Mouse (Mus musculus) hindbrain, embryonic 16.5 days (tissue): ENCODE measurements around the gene Zbtb24. TPM values are rescaled to one million over a fixed set of nuclear protein-coding genes. Genes with fewer than 3 reads are reported as not detected.
"Not testable (repeated sequence)": the region's sequence is repeated elsewhere in the genome, so short reads cannot be mapped to it uniquely, and the experiment has no call there.

Experiments
- ATAC-seq: fragments of 200-750 bp; cut with Nextera tagmentation; 2 replicates; pipeline ENCODE4 v1.8.0; 2017; ENCODE audit warnings: moderate TSS enrichment, moderate library complexity
- H3K27ac ChIP-seq: fragments of 300-500 bp; sonication (generic); 2 replicates; pipeline ENCODE4 v1.5.1; 2014; ENCODE audit warnings: low read depth, mild to moderate bottlenecking, control low read depth, low read length, moderate library complexity
- H3K27me3 ChIP-seq: fragments of 300-500 bp; sonication (generic); replicated peaks from 2 replicates; pipeline ENCODE4 v1.6.1; 2014; ENCODE audit warnings: low read length; ENCODE audit not compliant: control insufficient read depth, insufficient read depth
- H3K36me3 ChIP-seq: fragments of 300-500 bp; sonication (generic); 2 replicates; pipeline ENCODE4 v1.6.1; 2014; ENCODE audit warnings: mild to moderate bottlenecking, low read length, moderate library complexity, mixed read lengths; ENCODE audit not compliant: control insufficient read depth, insufficient read depth
- H3K4me1 ChIP-seq: fragments of 300-500 bp; sonication (generic); 2 replicates; pipeline ENCODE4 v1.6.1; 2014; ENCODE audit warnings: low read depth, low read length; ENCODE audit not compliant: control insufficient read depth, insufficient read depth
- H3K4me2 ChIP-seq: fragments of 300-500 bp; sonication (generic); 2 replicates; pipeline ENCODE4 v1.6.1; 2014; ENCODE audit warnings: mild to moderate bottlenecking, low read length, control low read depth, moderate library complexity
- H3K4me3 ChIP-seq: fragments of 300-500 bp; sonication (generic); 2 replicates; pipeline ENCODE4 v1.5.1; 2014; ENCODE audit warnings: mild to moderate bottlenecking, low read length, control low read depth, moderate library complexity
- H3K9ac ChIP-seq: fragments of 300-500 bp; sonication (generic); 2 replicates; pipeline ENCODE4 v1.6.1; 2014; ENCODE audit warnings: low read depth, mild to moderate bottlenecking, control low read depth, low read length, moderate library complexity
- H3K9me3 ChIP-seq: fragments of 300-500 bp; sonication (generic); 2 replicates; pipeline ENCODE4 v1.6.1; 2014; ENCODE audit warnings: mild to moderate bottlenecking, low read length, moderate library complexity; ENCODE audit not compliant: control insufficient read depth
- WGBS: fragments of 180-500 bp; shearing (Covaris S2); extraction: QIAGEN DNeasy Blood & Tissue Kit; methylation state at CpG from one replicate; pipeline ENCODE4 v1.1.7; 2014; 5-methylcytosine and 5-hydroxymethylcytosine counted together
- polyA plus RNA-seq: library from polyadenylated mRNA; unstranded; fragments of >200 nt; fragmentation: Nextera tagmentation; extraction: Ambion mirVana; gene quantifications from 2 replicates; pipeline ENCODE4 v1.2.1, GENCODE M21; 2015

The Zbtb24 gene
- polyA plus RNA-seq, 1 experiment from 2014 or later: 16.9 TPM

DNA sequence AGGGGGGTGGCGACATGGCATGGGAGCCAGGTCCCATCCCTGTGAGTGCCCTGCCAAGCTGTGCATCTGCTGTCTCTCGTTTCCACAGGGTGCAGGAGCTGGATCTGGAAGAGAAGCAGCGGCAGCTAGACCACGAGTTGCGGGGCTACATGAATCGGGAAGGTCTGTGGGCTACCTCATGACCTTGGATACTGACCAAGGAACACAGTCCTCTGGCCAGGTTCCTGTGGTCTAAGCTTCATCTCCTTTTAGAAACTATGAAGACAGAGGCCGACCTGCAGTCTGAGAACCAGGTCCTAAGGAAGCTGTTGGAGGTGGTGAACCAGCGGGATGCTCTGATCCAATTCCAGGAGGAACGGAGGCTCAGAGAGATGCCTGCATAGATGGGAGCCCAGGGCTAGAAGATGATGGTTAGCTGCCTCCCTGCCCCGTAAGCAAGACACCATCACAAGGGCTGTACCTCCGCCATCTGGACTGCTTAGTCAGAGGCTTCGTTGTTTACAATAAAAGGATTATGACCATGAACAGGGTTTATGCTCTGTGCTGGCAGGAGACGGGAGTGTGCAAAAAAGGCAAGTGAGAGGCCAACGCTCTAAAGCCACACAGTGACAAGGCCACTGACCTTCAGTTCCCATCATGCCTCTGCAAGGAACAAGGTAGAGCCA lies 36.5 kb downstream of the Zbtb24 start:
- Histone ChIP-seq H3K9me3 (no peaks in the 10 kb centered on the region), H3K9ac (no peak overlapping the region), H3K27me3 (no peaks in the 10 kb centered on the region), H3K4me2 (no peak overlapping the region), H3K4me1 (peaks cover 11% of the 10 kb centered on the region), H3K27ac (no peak overlapping the region), H3K36me3 (peaks cover 10% of the 10 kb centered on the region; the same call in 1 of the 2 replicates), H3K4me3 (no peak overlapping the region)
- 76% methylated on average over 14 of the region's 14 CpGs for whole genome bisulfite sequencing
- ATAC-seq: no peak

DNA sequence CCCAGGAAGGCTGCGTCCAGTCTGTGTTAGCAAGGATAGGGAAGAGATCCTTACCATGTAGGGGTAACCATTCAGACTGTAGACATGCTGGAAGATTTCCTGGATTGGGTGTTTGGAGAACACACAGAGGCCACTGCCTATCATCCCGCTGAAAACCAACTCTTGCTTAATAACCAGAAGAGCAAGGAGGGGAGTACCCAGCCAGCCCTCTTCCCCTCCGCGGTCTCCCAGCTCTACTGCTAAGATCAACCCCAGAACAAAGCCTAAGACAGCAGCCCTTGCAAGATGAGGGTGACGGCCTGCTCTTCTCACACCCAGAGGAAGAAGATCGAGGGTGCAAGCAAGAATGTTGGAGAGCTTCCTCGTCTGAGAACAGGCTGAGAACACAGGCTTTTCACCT lies 38.7 kb downstream of the Zbtb24 start:
- H3K4me3 ChIP-seq: peak overlapping the region; percentile 83
- 47% methylated on average over 7 of the region's 7 CpGs for WGBS
- H3K27ac ChIP-seq: no peak overlapping the region
- peak overlapping the region; percentile 98 for H3K4me2 ChIP-seq
- no peaks in the 10 kb centered on the region for H3K9me3 ChIP-seq
- H3K4me1 ChIP-seq: peaks cover 11% of the 10 kb centered on the region
- H3K9ac ChIP-seq: peak overlapping the region; percentile 78
- no peaks in the 10 kb centered on the region for H3K27me3 ChIP-seq
- peaks cover 8% of the 10 kb centered on the region; the same call in 1 of the 2 replicates for H3K36me3 ChIP-seq
- ATAC-seq: no peak

DNA sequence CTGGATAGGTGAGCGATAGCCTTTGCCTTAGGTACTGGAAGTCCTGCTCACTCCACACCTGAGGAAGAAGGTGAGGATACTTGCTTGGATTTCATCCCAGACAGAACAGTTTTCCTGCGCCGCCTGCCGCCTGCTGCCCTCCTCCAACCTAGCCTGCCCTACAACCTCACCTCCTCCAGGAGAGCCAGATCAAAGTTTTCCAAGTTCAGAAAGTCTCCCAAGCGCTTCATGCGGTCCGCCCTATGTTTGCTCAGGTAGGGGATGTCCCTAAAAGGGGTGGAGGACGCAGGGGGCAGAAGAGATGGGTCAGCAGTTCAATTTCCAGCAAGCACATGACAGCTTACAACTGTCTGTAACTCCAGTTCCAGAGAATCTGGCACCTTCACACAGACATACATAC lies 39.1 kb downstream of the Zbtb24 start:
- Histone ChIP-seq H3K9ac (peak overlapping the region; percentile 78), H3K27me3 (no peaks in the 10 kb centered on the region), H3K27ac (no peak overlapping the region), H3K4me1 (peaks cover 11% of the 10 kb centered on the region), H3K4me2 (peak overlapping the region; percentile 98), H3K4me3 (peak overlapping the region; percentile 83), H3K36me3 (peaks cover 8% of the 10 kb centered on the region; the same call in 1 of the 2 replicates), H3K9me3 (no peaks in the 10 kb centered on the region)
- 38% methylated on average over 8 of the region's 8 CpGs for WGBS
- no peak for ATAC-seq

DNA sequence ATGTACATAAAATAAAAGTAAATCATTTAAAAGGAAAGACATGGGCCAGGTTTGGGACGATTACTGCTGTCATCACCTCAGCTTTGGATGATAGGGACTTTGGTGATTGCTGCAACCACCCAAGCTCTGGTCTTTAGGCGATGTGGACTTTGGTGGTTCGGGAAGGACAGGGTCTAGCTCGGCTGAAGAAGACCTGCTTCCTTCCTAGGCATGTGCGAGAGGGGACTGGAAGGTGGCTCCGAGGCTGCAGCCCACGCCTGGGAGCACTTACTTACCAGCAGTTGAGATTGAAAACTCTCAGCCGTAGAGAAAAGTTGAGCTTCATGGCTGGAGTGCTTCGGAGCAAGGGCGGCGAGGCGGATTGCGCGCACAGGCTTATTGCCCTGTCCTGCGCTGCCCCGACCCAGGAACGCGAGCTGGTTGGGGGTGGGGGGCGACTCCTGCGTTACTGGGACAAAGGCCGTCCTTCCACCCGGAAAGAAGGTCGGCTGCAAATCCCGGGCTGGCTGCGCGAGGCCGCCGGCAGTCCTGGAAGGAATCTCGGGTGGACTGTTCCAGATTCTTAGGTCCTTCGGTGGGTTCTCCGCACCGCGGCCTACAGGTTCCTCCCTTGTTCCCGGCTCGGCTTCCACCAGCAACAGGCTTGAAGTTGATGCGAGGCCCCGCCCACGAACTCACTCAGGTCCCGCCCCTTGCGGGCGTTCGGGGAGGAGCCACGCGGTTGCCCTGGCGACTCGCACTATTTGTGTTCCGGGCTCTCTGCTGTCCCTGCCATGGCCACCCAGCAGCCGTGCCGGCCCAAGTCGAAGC lies 39.7 kb downstream of the Zbtb24 start, which contains the start of the genes Smpd2 and Ppil6:
TSS of gene Smpd2 (minus strand) at position 662 of the 810 bp plus-strand sequence.
TSS of gene Ppil6 (plus strand) at position 732 of the 810 bp plus-strand sequence.
- WGBS: under 1% methylated on average over 43 of the region's 50 CpGs
- peak within 1 kb of the TSS; percentile 83 for H3K4me3 ChIP-seq

DNA sequence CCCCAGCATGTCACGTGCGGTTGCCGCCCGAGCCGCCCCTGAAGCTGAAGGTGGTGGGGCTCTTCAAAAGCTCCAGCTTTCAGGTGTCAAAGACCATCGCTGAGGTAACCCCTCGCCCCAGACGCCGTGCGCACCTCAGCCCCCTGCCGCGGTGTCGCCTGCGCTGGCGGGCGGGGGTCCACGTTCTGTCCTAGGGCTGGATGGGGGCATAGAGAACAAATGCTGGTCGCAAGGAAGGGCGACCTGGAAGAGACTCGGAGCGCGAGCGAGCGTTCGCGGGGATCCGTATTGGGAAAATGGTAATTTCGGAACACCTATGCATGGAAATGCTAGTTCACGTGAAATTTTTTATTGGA lies 40.3 kb downstream of the Zbtb24 start:
- under 1% methylated on average over 29 of the region's 29 CpGs for WGBS
- ATAC-seq: peak; percentile 75

More for the DNA sequence above, 39.7 kb downstream of the Zbtb24 start, which contains the start of the genes Smpd2 and Ppil6:
- Histone ChIP-seq H3K4me2 (peak within 1 kb of the TSS; percentile 98), H3K9me3 (no peaks in the 10 kb centered on the region), H3K27ac (peak within 1 kb of the TSS; percentile 74), H3K27me3 (no peaks in the 10 kb centered on the region), H3K4me1 (peaks cover 11% of the 10 kb centered on the region), H3K36me3 (peaks cover 8% of the 10 kb centered on the region; the same call in 1 of the 2 replicates), H3K9ac (peak within 1 kb of the TSS; percentile 78)
- ATAC-seq: peak; percentile 97

DNA sequence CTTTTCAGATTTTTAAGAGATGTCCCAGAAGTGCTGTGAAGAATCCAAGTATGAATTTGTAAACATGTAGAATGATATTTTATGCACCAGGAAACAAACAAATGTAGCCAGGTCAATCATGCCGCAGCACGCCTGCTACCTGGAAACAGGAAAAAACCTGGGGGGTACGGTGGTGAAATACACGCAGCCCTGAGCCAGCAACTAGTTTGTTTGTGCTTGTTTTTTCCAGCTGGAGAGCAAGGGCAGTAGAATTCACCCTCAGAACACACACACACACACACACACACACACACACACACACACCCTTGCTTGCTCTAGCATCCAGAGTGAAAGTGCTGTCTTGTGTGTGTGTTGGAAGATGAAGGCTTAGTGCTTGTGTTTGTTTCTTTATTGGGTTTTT lies 40.9 kb downstream of the Zbtb24 start:
- ATAC-seq: no peak
- H3K9ac ChIP-seq: no peak overlapping the region
- peak overlapping the region; percentile 98 for H3K4me2 ChIP-seq
- H3K27ac ChIP-seq: no peak overlapping the region
- no peaks in the 10 kb centered on the region for H3K27me3 ChIP-seq
- H3K9me3 ChIP-seq: no peaks in the 10 kb centered on the region
- WGBS: 45% methylated on average over 4 of the region's 4 CpGs
- H3K4me3 ChIP-seq: no peak overlapping the region; the same call in 1 of the 2 replicates
- H3K36me3 ChIP-seq: no peaks in the 10 kb centered on the region
- peaks cover 11% of the 10 kb centered on the region for H3K4me1 ChIP-seq

More for the DNA sequence above, 40.3 kb downstream of the Zbtb24 start:
- H3K9me3 ChIP-seq: no peaks in the 10 kb centered on the region
- H3K27ac ChIP-seq: peak overlapping the region; percentile 74; the same call in 1 of the 2 replicates
- H3K4me2 ChIP-seq: peak overlapping the region; percentile 98
- H3K27me3 ChIP-seq: no peaks in the 10 kb centered on the region
- H3K4me1 ChIP-seq: peaks cover 11% of the 10 kb centered on the region
- H3K9ac ChIP-seq: peak overlapping the region; percentile 78
- H3K36me3 ChIP-seq: peaks cover 3% of the 10 kb centered on the region; the same call in 1 of the 2 replicates
- peak overlapping the region; percentile 83 for H3K4me3 ChIP-seq

DNA sequence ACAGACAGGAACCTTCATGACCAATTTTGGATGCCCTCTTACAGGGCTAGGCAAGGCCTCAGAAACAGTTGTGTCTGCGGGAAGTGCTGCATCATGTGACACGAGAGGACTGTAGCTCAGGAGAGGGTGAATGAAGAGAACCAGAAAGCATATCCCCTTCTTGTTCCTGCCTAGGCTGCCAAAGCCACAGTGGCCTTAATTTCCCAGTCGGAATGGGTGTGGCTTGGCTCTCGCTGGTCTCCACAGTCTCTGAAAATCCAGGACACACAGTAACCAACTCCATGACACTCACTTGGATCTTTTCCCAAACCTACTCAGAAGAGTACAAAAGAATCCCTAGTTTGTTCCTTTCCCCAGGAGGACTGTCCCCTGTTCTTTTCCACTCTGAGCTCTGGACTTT lies 50.8 kb downstream of the Zbtb24 start:
- no peak overlapping the region for H3K27ac ChIP-seq
- 44% methylated on average over 4 of the region's 4 CpGs for WGBS
- H3K27me3 ChIP-seq: no peaks in the 10 kb centered on the region
- no peaks in the 10 kb centered on the region for H3K4me1 ChIP-seq
- H3K9ac ChIP-seq: no peak overlapping the region
- no peak overlapping the region for H3K4me2 ChIP-seq
- H3K4me3 ChIP-seq: no peak overlapping the region
- H3K9me3 ChIP-seq: no peaks in the 10 kb centered on the region
- ATAC-seq: peak; percentile 76; the same call in 1 of the 2 replicates
- H3K36me3 ChIP-seq: no peaks in the 10 kb centered on the region

DNA sequence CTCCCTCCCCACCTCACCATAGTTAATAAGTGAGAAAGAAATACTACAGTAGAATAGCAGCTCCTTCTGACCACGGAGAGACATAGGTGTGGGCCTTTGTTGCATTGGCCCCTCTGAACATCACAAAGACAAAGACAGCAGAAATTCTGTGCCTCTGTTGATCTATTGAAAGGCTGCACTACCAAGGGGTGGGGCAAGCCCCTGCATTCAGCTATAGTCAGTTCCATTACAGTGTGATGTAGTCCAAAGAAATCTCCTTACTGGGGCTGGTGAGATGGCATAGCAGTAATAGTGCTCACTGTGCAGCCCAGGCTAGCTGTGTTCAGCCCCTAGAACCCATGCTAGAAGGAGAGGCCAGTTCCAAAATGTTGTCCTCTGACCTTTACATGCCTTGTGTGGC lies 54.8 kb downstream of the Zbtb24 start:
- no peaks in the 10 kb centered on the region for H3K9me3 ChIP-seq
- no peak overlapping the region for H3K27ac ChIP-seq
- H3K27me3 ChIP-seq: no peaks in the 10 kb centered on the region
- H3K36me3 ChIP-seq: no peaks in the 10 kb centered on the region
- peak; percentile 61 for ATAC-seq
- 86% methylated on average over 1 of the region's 1 CpGs for WGBS
- H3K9ac ChIP-seq: no peak overlapping the region; the same call in 1 of the 2 replicates
- no peak overlapping the region for H3K4me3 ChIP-seq
- H3K4me2 ChIP-seq: no peak overlapping the region
- no peaks in the 10 kb centered on the region for H3K4me1 ChIP-seq

DNA sequence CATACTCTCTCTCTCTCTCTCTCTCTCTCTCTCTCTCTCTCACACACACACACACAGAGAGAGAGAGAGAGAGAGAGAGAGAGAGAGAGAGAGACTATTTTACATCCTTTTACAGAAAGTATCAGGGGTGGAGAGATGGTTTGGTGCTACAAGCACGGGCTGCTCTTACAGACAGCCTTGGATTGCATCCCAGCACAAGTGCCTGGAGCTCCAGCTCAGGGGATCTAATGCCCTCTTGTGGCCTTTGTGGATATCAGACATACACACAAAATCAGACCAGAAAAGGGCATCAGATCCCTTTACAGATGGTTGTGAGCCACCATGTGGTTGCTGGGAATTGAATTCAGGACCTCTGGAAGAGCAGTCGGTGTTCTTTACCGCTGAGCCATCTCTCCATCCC lies 55.3 kb downstream of the Zbtb24 start:
- not testable (repeated sequence) for H3K36me3 ChIP-seq, H3K4me2 ChIP-seq, H3K27ac ChIP-seq, H3K27me3 ChIP-seq, H3K9me3 ChIP-seq, H3K4me3 ChIP-seq, H3K4me1 ChIP-seq
- peak overlapping the region; percentile 31; the same call in 1 of the 2 replicates for H3K9ac ChIP-seq
- peak; percentile 91 for ATAC-seq
- 6% methylated on average over 3 of the region's 3 CpGs for WGBS
